Mouse (Mus musculus): Measurements from ENCODE around the gene Krtap31-1.
"Not testable (repeated sequence)": the region's sequence is repeated elsewhere in the genome, so short reads cannot be mapped to it uniquely, and the experiment has no call there.

Krtap31-1 gene

DNA sequence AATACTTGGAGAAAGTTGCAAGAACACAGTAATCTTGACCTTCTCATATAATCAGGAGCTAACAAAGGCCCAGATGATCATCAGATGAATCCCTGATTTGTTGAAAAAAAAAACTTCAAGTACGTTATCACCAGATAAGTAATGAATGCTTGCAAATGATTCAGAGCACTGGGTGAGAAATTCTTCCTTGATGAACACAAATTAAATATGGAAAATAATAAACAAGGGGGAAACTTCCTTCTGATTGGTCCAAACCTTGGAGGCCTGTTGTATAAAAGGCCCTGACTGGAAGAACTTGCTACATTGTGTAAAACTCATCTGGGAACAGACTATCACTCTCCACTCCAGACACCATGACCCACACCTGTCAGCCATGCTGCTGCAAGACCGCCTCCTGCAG is at the start of gene Krtap31-1:
Gene Krtap31-1, plus strand, starts transcription at position 301 of the 400 bp plus-strand sequence.
- DNase-seq (ENCODE audit: low spot score), result no peak

DNA sequence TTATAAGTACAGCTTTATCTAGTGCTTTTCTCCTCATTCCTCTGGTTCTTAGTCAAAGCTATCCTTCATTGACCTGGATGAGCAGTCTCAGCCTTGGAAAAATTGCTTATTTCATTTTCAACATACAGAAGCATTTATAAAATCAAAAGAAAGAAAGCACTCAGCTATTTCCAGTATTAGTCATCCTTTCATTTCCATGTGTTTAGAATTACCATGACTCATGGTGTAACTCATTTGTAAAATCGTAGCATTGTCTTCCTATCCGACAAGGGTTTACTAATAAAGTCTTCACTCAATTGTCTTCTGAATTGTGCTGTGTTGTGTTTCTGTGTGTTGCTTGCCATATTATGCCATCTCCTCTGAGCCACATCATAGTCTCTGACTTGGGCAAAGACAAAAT is 49.0 kb upstream of the Krtap31-1 start:
- DNase-seq (ENCODE audit: low spot score), result no peak

DNA sequence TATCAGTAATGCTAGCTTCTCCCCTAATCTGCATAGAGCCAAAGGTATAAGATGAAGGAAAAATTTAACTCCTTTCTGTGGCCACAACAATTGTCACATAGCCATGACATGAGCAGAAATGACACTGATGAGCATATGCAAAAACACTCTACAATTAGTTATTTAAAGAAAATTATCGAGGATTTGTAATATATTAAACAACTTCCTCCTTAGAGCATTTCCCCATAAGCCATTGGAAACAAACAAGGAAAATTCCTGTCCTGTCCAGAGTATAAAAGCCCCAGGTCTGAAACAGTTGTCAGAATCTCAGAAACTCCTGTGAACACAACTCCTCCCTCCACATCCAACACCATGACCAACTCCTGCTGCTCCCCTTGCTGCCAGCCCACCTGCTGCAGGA is 43.5 kb upstream of the Krtap31-1 start, which contains the start of gene Gm11559:
Gene Gm11559, plus strand, starts transcription at position 301 of the 400 bp plus-strand sequence.
- not testable (repeated sequence) for DNase-seq (ENCODE audit: low spot score)

DNA sequence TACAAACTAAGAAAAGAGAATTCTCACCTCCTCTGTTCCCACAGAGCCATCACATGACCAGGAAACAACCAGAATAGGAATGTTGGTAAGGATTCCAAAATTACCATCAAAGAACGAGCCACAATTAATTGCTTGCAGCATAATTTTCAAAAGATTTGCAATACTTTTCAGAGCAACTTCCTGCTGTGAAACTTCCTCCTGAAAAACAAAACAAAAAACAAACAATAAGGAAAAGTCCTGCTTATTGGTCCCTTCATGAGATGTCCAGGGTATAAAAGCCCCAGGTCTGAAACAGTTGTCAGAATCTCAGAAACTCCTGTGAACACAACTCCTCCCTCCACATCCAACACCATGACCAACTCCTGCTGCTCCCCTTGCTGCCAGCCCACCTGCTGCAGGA is 34.6 kb upstream of the Krtap31-1 start, which contains the start of gene Krtap9-1:
Gene Krtap9-1, plus strand, starts transcription at position 301 of the 400 bp plus-strand sequence.
- not testable (repeated sequence) for DNase-seq (ENCODE audit: low spot score)

DNA sequence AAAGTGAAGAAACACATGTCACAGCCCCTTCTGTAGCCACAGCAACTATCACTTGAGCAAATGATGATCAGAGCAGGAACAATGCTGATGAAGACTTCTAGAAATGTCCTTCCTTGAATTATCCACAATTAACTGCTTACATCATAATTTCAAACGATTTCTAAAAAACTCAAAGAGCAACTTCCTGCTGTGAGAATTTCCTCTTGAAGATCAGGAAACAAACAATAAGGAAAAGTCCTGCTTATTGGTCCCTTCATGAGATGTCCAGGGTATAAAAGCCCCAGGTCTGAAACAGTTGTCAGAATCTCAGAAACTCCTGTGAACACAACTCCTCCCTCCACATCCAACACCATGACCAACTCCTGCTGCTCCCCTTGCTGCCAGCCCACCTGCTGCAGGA is 28.8 kb upstream of the Krtap31-1 start, which contains the start of gene Gm11567:
Gene Gm11567, plus strand, starts transcription at position 301 of the 400 bp plus-strand sequence.
- not testable (repeated sequence) for DNase-seq (ENCODE audit: low spot score)

DNA sequence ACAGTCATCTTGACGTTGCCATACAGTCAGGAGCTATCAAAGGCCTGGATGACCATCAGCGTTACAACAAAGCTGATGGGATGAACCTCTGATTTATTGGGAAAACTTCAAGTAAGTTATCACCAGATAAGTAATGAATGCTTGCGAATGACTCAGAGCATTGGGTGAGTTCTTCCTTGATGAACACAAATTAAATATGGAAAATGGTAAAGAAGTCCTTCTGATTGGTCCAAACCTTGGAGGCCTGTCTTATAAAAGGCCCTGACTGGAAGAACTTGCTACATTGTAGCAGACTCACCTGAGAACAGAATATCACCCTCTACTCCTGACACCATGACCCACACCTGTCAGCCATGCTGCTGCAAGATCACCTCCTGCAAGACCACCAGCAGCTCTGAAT is 6.7 kb downstream of the Krtap31-1 start, which contains the start of gene Gm11565:
Gene Gm11565, plus strand, starts transcription at position 301 of the 400 bp plus-strand sequence.
- DNase-seq (ENCODE audit: low spot score), result no peak

DNA sequence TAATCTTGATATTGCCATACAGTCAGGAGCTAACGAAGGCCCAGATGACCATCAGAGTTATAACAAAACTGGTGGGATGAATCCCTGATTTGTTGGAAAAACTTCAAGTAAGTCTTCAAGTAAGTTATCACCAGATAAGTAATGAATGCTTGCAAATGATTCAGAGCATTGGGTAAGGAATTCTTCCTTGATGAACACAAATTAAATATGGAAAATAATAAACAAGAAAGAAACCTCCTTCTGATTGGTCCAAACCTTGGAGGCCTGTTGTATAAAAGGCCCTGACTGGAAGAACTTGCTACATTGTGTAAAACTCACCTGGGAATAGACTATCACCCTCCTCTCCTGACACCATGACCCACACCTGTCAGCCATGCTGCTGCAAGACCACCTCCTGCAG is 28.3 kb downstream of the Krtap31-1 start, which contains the start of gene Krtap31-2:
Gene Krtap31-2, plus strand, starts transcription at position 301 of the 400 bp plus-strand sequence.
- DNase-seq (ENCODE audit: low spot score), result no peak

DNA sequence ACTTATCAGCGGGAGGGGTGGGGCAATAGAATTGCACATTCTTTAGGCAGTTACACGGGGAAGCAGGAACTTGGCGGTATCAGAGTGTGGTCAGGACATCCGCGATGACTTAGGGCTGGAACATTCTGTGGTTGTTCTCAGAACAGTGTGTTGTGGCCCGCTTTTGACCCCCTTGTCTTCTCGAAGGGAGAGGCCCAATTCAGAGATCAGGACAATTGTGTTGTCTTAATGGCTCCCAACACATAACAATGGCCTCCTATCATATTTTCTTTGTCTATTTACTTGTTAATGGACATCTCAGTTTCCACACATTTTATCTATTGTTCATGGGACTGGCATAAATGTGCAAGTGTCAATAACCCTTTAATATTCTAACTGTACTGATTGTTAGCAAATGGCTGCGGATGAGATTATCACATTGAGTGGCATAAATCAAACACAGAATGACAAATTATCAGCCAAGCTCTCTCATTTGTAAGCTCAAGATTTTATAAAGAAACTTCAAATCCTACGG is 30.1 kb downstream of the Krtap31-1 start:
- DNase-seq (ENCODE audit: low spot score), result no peak

DNA sequence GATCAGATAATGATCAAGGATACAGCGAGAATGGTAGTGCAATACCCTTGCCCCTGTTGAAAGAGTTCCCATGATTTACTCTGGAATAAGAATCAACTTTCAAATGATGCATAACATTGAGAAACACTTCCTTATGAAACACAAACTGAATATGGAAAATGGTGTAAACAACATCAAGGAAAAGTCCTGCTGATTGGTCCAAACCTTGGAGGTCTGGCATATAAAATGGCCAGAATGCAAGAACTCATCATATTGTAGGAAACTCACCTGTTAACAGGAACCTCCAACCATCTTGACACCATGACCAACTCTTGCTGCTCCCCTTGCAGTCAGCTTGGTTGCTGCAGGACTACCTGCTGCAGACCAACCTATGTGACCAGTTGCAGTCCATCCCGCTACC is 40.5 kb downstream of the Krtap31-1 start, which contains the start of gene Krtap9-5:
Gene Krtap9-5, plus strand, starts transcription at position 301 of the 400 bp plus-strand sequence.
- DNase-seq (ENCODE audit: low spot score), result no peak

Data from ovary, postnatal 14 days (tissue).